Mouse (Mus musculus) left cerebral cortex, postnatal 14 days (tissue): ENCODE data around the gene Eprs. TPM values are rescaled to one million over a fixed set of nuclear protein-coding genes. Genes with fewer than 3 reads are reported as not detected.

Source experiments
- DNase-seq, 2 experiments: peaks; one replicate each; pipeline ENCODE4 v3.0.0; 2021 to 2022; ENCODE audit warnings: low spot score in 2 of 2, mixed read lengths in 1 of 2
- intact Hi-C: fragments of 180-260 bp; cut with DNase I; formaldehyde crosslinking; loops from one replicate; pipeline ENCODE4 v1.15.1; 2025
- total RNA-seq, 2 experiments: library from RNA; stranded (reverse); gene quantifications; 2 replicates each; pipeline ENCODE4 v1.2.3; 2021

Eprs gene
- total RNA-seq, 2 experiments from 2014 or later: 77.4 to 81.2 TPM

- intact Hi-C loops: no loop called here
- no peak for DNase-seq
Measured at GRCm38 (mm10) chr1:185433112-185433511, 70.3 kb downstream of the Eprs start.

- peak; percentile 82 to 86 for DNase-seq
- intact Hi-C loops: loop anchor here (5.0 kb wide), 1 partner anchor 63 kb away; no protein-coding TSS in a partner anchor
Measured at GRCm38 (mm10) chr1:185438841-185439580, 76.2 kb downstream of the Eprs start.

- DNase-seq: peak in 1 of 2 experiments; percentile 16
Measured at GRCm38 (mm10) chr1:185441703-185442472, 79.0 kb downstream of the Eprs start.

GRCm38 (mm10) chr1:185448936-185449335, 86.1 kb downstream of the Eprs start:
- intact Hi-C loops: no loop called here
- DNase-seq: no peak

More at GRCm38 (mm10) chr1:185441703-185442472, 79.0 kb downstream of the Eprs start:
- intact Hi-C loops: no loop called here

GRCm38 (mm10) chr1:185449727-185450126, 86.9 kb downstream of the Eprs start:
- intact Hi-C loops: no loop called here

DNA sequence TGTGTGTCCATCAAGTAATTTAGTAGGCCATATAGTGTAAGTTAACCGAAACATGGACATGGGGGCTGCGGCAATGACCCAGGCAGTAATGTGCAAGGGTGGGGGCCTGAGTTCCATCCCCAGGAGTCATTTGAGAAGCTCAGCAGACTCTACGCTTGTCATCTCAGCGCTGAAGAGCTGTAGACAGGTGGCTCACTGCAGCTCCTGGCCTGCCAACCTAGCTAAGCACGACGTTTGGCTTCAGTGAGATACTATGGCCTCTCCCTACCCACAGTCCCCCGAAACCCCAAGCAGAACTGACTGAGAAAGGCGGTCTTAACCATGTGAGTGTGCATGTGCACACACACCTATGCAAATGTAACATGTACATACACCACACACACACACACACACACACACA, 88.2 kb downstream of the Eprs start:
- DNase-seq: no peak
- intact Hi-C loops: no loop called here

More at GRCm38 (mm10) chr1:185449727-185450126, 86.9 kb downstream of the Eprs start:
- DNase-seq: no peak

- DNase-seq: no peak
- intact Hi-C loops: no loop called here
Measured at GRCm38 (mm10) chr1:185451495-185451894, 88.7 kb downstream of the Eprs start.

GRCm38 (mm10) chr1:185452461-185452860, 89.6 kb downstream of the Eprs start:
- DNase-seq: no peak
- intact Hi-C loops: no loop called here

DNA sequence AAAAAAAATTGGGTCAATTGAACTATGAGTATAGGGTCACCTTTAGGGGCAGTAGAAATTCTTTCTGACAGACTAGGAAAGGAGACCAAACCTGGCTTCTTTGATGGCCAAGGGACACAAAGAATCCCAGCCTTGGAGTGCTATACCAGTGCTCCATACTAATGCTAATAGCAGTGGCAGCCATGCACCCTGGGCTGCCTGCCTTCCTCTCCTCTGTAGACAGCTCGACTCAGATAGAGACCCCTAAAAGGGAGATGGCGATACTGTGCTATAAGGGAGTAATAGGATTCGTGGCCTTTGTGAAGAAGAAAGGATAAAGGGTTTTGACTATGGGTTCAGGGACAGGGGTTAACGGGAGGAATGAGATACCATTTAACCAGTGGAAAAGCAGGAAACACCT, 91.3 kb downstream of the Eprs start:
- no peak for DNase-seq
- intact Hi-C loops: no loop called here

- peak; percentile 54 for DNase-seq
Measured at GRCm38 (mm10) chr1:185454575-185454954, 91.7 kb downstream of the Eprs start, which contains the start of gene Slc30a10. Gene Slc30a10 (plus strand): TSS chr1:185454848.

GRCm38 (mm10) chr1:185454955-185455701, 92.3 kb downstream of the Eprs start:
- intact Hi-C loops: no loop called here
- DNase-seq: peak; percentile 48 to 55

More at GRCm38 (mm10) chr1:185454575-185454954, 91.7 kb downstream of the Eprs start, which contains the start of gene Slc30a10:
- intact Hi-C loops: no loop called here

- no peak for DNase-seq
- intact Hi-C loops: no loop called here
Measured at GRCm38 (mm10) chr1:185456327-185456726, 93.5 kb downstream of the Eprs start.

DNA sequence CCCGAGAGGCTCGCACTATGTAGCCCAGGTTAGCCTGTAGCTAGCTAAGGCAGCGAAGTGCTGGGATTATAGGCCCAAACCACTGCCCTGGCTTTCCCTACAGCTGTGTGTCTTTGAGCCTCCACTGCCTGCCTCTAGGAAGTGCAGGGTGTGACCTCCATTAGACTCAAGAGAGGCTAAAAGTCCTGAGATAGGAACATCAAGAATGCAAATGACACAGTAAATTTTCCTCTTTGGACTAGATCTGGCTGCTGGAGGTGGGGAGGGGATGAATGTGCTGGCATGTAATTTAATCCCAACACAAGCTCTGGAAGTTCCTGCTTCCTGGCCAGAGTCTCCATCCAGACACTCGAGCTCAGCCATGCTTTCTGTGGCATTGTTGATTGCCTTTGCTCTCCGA, 97.3 kb downstream of the Eprs start:
- intact Hi-C loops: no loop called here
- no peak for DNase-seq

- intact Hi-C loops: no loop called here
- no peak for DNase-seq
Measured at GRCm38 (mm10) chr1:185462889-185463288, 100.0 kb downstream of the Eprs start.

GRCm38 (mm10) chr1:185469551-185470021, 106.7 kb downstream of the Eprs start:
- no peak for DNase-seq
- intact Hi-C loops: no loop called here

GRCm38 (mm10) chr1:185472025-185472720, 109.3 kb downstream of the Eprs start:
- intact Hi-C loops: no loop called here
- no peak for DNase-seq

- intact Hi-C loops: no loop called here
Measured at GRCm38 (mm10) chr1:185472730-185473129, 109.9 kb downstream of the Eprs start.

GRCm38 (mm10) chr1:185473437-185473836, 110.6 kb downstream of the Eprs start:
- DNase-seq: no peak
- intact Hi-C loops: no loop called here

More at GRCm38 (mm10) chr1:185472730-185473129, 109.9 kb downstream of the Eprs start:
- DNase-seq: no peak
